Mouse (Mus musculus) thymus, adult 18-20 months (tissue): ENCODE measurements around the gene Tenm3.

Experiments used
- DNase-seq, 2 experiments: peaks; one replicate each; pipeline ENCODE4 v3.0.0; 2022; ENCODE audit warnings: mixed read lengths in 2 of 2

Gene Tenm3

GRCm38 (mm10) chr8:48511546-48511945 is 332.2 kb downstream of the Tenm3 start:
- DNase-seq = no peak

GRCm38 (mm10) chr8:48511137-48511536 is 332.6 kb downstream of the Tenm3 start:
- DNase-seq = no peak

GRCm38 (mm10) chr8:48508641-48509599 is 334.8 kb downstream of the Tenm3 start:
- DNase-seq = no peak

DNA sequence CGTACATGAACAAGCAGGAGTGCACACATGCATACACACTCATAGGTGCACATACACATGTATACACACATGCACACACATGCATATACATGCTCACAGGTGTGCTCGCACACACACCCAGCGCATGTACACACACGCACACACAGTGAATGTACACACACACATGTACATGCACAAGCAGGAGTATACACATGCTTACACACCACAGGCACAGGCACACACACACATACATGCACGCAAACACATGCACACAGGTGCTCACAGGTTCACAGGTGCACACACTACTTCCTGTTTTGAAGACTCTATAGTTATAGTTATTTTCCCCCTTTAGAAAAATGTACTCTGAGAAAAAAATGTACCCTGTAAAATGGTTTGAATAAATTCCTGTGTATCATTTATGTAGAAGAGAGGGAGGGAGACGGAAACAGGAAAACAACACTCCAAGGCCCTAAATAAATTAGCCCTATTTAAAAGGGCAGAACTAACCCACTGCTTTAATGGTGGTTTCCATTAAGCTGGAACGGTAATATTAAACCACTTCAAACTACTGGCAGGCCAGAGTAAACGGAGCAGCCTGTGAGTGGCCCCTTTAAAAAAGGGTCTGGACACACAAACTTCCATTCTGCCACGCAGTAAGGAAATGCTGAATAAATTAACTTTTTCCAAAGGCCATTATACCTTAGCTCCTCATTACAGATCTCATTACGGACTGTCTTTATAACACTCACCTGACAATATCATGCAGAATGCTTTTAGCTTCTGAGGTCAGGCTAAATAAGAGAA is 335.8 kb downstream of the Tenm3 start:
- no peak for DNase-seq

DNA sequence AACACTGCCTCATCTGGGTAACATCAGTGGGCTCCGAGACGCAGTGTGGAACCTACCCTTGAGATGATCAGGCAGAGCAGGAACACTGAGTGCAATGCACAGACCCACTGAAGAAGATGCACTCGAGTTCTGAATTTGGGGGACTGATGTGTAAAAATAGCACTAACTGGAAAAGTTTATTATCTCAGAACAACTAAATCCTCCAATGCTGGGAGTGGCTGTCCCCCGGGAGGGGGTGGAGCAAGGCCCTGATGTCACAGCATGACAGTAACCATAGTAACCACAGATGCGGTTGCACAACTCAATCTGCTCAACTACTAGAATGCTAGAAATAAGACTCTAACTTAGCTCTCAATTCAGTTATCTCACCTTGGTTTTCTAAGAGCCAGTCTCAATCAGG is 351.3 kb downstream of the Tenm3 start:
- no peak for DNase-seq

DNA sequence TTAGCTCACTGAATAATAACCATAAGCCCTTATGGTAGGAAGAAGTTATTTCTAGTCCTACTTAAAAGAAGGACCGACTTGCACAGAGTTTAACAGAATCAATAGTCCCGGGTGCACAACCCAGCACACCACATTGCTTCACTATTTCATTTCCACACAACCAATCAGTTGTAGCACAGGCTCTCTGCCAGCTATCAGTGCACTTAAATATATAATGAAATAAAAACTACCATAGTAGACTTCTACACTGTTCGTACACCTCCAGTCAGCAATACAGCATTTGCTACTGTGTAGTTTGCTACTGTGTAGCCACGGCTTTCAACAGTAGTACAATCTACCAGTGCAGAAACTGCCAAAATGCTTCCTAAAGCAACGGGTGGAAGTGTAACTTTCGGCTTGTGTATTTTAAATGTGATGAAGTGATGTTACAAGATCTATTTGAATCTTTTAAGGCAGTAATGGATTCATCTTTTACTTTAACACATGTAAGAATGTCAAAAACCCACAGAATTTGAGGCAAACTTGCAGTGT is 353.1 kb downstream of the Tenm3 start:
- no peak for DNase-seq

- DNase-seq = no peak
Measured at GRCm38 (mm10) chr8:48489936-48490634, 353.7 kb downstream of the Tenm3 start.

- no peak for DNase-seq
Measured at GRCm38 (mm10) chr8:48489417-48489816, 354.3 kb downstream of the Tenm3 start.

- DNase-seq = no peak
Measured at GRCm38 (mm10) chr8:48488809-48489208, 354.9 kb downstream of the Tenm3 start.

DNA sequence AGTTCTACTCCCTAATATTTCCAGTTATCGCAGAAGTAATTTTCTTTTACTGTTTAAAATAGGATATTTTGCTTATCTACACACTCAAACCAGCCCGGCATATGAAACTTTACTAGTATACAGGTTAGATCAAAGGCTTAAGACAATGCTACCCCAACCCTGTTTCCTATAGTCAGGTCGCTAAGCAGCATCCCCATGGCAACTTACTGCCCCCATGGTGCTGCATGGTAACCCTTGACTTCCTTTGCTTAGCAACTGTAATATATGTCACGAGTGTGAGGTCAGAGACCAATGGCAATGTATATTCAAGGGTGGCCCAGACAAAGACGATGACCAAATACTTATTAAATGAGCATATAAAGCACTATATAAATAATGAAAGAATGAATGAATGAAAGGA is 359.6 kb downstream of the Tenm3 start:
- no peak for DNase-seq

DNA sequence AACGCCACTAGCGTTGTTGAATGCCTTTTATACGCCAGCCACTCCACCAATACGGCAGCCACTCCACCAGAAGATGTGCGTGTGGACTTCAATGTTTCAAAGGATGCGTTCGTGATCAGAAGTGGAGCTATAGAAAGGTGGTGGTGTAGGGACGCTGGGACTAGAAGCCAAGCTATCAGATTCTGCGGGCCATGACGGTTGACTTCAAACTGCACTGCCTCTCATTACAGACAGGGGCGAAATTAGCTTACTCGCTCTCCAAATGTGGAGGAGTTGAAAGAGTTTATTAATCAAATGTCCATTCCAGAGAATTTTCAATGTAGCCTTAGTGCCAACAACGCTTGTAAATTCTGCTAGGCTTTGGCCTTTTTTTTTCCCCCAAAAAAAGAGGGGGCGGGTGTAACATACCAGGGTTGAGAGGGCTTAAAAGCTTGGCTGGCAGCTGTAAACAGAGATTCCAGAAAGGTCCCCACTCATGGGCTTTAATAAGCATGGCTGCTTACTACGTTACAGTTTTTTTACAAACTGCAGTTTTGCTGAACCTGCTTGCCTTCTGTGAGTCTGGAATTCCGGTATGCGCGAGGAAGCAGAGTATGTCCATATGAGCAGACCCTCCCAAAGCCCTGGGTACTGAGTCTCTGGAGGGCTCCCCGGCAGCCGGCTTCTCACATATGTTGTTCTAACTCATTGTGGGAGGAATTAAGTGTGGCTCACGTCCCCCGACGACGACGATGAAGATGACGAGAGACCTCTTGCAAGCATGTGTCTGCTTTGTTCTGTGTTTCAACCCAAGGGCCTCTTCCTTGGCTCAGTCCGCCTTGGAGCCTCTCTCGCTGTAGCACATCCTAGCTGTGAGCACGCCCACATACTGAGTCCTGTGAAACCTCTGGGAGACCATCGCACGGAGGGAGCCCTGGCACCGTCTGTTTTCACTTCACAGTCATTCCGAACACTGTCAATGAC is 361.8 kb downstream of the Tenm3 start:
- DNase-seq = no peak

GRCm38 (mm10) chr8:48477371-48477935 is 366.3 kb downstream of the Tenm3 start:
- no peak for DNase-seq

DNA sequence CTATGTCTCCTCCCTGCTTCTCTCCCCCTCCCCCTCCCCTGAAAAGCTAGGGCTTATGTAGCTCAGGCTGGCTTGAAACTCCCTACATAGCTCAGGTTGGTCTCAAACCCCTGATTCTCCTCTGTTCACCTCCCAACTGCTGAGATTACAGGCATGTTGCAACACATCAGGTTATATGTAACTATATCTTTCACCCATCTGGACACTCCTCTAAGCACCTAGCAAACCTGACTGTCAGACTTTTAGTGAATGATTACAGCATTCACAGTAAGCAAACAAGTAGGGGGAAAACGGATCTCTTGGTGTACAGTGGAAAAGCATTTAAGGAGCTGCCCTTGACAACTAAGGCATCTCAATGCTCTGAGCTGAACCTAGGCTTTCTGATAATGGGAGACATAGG is 366.9 kb downstream of the Tenm3 start:
- no peak for DNase-seq

DNA sequence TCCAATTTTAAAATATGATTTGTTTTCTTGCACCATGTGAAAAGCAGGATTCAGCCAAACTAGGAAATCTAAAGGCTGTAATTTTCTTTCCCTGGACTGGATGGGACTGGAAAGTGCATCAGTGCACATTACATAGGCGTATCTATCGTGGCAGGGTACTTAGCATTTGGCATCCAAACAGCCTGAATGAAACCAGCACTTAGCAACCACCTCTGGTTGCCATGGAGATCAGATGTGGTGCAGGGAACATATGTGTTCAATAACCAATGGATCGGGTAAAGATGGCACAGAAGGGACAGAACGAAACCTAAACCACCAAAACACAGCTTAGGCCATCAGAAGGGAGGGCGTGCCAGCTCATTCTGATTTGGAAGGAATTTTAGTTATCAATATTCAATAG is 376.1 kb downstream of the Tenm3 start:
- no peak for DNase-seq

DNA sequence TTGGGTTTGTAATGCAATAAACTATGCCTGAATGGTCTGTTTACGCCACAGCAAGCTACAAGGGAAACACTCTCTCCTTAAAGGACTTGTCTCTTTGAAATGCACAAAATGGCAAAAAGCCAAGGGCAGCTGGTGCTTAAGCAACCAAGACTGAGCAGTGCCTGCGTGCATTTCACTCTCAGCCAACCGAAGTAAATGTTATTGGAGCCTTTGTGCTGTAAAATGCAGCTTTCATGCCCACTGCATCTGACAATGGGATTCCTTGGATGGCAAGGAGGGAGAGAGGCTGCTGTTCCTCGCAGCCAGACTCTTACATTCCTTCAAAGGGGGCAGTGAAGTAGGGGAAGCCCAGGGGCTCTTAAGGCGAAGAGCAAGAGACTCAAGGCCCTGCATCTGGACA is 385.4 kb downstream of the Tenm3 start:
- DNase-seq = no peak

DNA sequence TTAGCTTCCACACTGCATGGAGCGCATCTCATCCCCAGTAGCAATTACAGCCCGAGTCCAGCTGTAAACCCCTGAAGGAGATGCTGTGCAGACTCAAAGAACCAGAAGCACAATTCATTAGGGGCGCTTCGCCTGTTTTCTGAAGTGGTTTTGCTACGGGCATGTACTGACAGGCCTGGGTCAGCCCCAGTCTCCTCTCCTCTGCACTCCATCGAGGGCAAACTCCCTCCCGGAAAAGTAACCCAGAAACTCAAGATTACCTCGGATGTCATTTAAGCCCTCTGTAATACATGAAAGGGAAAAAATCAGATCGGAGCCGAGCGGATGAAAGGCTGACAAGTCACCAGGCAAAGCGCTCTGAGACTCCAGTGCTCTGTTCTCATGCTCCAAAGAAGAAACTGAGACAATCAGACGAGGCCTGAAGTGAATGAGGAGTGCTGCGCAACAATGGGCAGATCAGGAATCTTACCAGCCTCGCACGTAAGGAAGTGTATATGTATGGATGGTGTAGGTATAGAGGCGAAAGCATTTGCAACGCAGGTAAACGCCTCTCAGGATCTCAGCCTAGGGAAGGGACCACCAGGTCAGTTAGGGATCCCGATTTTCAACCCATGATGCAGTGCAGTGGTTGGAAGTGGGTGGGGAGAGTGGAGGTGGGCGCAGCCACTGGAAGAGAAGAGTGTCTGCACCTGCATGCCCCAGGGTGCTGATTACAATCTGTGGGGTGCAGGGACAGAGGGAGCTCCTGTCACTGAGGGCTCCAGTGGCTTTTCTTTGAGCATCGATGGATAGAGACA is 387.2 kb downstream of the Tenm3 start:
- no peak for DNase-seq

DNA sequence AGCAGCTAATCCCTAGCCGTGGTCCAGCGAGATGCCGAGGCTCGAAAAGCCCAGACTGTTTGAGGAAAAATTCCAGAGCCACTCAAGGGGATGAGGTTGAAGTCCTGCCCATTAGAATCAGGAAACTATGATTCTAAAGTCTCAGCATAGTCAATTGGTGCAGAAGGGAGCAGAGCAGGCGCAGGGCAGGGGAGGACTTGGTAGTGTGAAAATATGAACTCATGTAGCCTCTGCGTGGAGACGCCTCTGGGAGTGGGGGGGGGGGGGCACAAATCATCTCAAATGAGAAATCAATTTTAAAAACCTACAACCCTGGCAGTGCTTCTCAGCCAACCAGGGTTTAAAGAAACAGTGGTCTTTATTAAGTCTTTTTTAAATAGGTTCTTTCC is 392.5 kb downstream of the Tenm3 start:
- DNase-seq = no peak

DNA sequence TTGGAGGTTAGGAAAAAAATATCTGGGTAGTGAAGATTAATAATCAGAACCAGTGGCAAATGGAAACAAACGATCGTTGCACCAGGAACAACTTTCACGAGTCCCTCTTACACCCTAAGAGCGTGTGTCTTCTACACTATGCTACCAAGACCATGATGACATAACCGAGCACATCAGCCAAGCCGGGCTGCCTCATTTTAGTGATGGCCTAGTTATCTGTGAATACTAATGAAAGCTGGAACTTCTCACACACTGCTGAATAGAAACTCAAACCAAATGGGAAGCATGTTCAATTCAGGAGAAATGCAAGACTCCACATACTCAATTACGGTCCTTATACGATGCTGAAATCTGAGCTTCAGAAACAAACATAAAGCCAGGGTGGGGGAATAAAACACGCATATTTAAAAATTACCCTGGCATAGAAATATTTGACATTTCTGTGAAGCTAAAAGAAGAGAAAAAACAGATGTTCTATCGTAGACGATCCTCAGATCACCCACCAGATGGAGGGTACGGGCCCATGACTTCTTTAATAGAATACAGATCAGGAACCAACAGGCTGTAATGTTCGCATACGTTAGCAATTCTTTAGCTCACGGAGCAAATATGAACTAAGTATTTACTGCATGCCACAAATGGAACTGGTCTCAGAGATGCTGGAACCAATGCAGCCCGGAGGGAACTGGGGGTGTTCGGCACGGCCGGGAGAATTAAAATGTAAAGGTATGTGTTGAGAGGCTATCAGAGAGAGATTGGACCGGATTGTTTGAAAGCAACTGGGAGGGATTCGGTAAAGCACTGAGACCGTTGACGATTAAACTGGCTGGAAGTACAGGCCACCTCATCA is 393.1 kb downstream of the Tenm3 start:
- no peak for DNase-seq

GRCm38 (mm10) chr8:48449625-48450024 is 394.1 kb downstream of the Tenm3 start:
- DNase-seq = no peak

GRCm38 (mm10) chr8:48445690-48446089 is 398.1 kb downstream of the Tenm3 start:
- no peak for DNase-seq
